In genomic region chr2:104419411-104419810, GRCm38 (mm10) we compare ENCODE assay signal across 22 mouse cellular contexts. TPM values are rescaled to one million over a fixed set of nuclear protein-coding genes. Genes with fewer than 3 reads are reported as not detected.
DNase-seq lines count a peak whose midpoint lies in the region; TF ChIP-seq lines count a peak whose summit lies in the region.
"Had no signal": no experiment of that assay in that cellular context is flagged by ENCODE, and none has a peak within 500 bp of the region (broad histone marks: within the 10 kb centered on the region; RNA-seq: fewer than 3 reads in every experiment).

No protein-coding gene starts in this region.

- no peak overlapping the region for H3K4me2 ChIP-seq in CH12.LX (ENCODE audit: insufficient read depth, low read depth, poor library complexity, severe bottlenecking)
- H3K4me2 ChIP-seq: embryonic facial prominence, embryonic 12.5 days; forebrain, embryonic 13.5 days; forebrain, embryonic 15.5 days had no signal

- no peaks in the 10 kb centered on the region for H3K27me3 ChIP-seq in CH12.LX (replicated peaks)
- H3K27me3 ChIP-seq: embryonic facial prominence, embryonic 12.5 days; forebrain, embryonic 13.5 days; forebrain, embryonic 15.5 days had no signal

- no peak overlapping the region for H3K9ac ChIP-seq in CH12.LX (ENCODE audit: insufficient read depth, low read depth)
- H3K9ac ChIP-seq: embryonic facial prominence, embryonic 12.5 days; forebrain, embryonic 13.5 days; forebrain, embryonic 15.5 days; forebrain, postnatal 0 days had no signal

- TF ChIP-seq RAD21 in CH12.LX (IDR thresholded peaks at IDR 0.05; ENCODE audit: low read depth, low read length) = no peak

- no peaks in the 10 kb centered on the region for H3K36me3 ChIP-seq in CH12.LX (replicated peaks in 1 of 2; ENCODE audit: control insufficient read depth in 1 of 2, insufficient read depth in 1 of 2, low read length in 1 of 2)
- H3K36me3 ChIP-seq: embryonic facial prominence, embryonic 10.5 days; embryonic facial prominence, embryonic 12.5 days; forebrain, embryonic 15.5 days had no signal

- in situ Hi-C loops in CH12.LX (cut with MboI; ENCODE audit: low pct_ligation_motif_present, low pct_unique_long_range_greater_than_20kb, low sequenced_read_pairs) = loop anchor here (10.0 kb wide), 1 partner anchor 285 kb away; no protein-coding TSS in a partner anchor

- no peak overlapping the region for H3K27ac ChIP-seq in CH12.LX (ENCODE audit: insufficient read depth, low read depth)
- H3K27ac ChIP-seq: embryonic facial prominence, embryonic 10.5 days; embryonic facial prominence, embryonic 12.5 days; forebrain, embryonic 13.5 days; forebrain, embryonic 15.5 days had no signal

- no peak overlapping the region for H3K4me3 ChIP-seq in CH12.LX (replicated peaks in 1 of 3; ENCODE audit: low read depth in 2 of 3, low read length in 2 of 3, poor library complexity in 1 of 3)
- H3K4me3 ChIP-seq: embryonic facial prominence, embryonic 10.5 days; embryonic facial prominence, embryonic 12.5 days; forebrain, embryonic 13.5 days; forebrain, embryonic 15.5 days had no signal

- no peaks in the 10 kb centered on the region for H3K4me1 ChIP-seq in CH12.LX (ENCODE audit: control insufficient read depth in 1 of 2, insufficient read depth in 2 of 2)
- H3K4me1 ChIP-seq: embryonic facial prominence, embryonic 10.5 days; embryonic facial prominence, embryonic 12.5 days; forebrain, embryonic 13.5 days; forebrain, embryonic 15.5 days had no signal

- no peak for TF ChIP-seq EP300 in CH12.LX (IDR thresholded peaks at IDR 0.05; ENCODE audit: low read length)

- DNase-seq in thymus, postnatal 14 days = peak; percentile 23
- DNase-seq in thymus, postnatal 0 days (ENCODE audit: low spot score) = no peak
- DNase-seq in 416B (ENCODE audit: low read depth) = peak; percentile 41
- DNase-seq in CH12.LX (ENCODE audit: extremely low read depth) = no peak
- peak; percentile 14 for DNase-seq in ZHBTc4 (ENCODE audit: low read depth, low spot score)
- no peak for DNase-seq in urinary bladder, postnatal 36 days (ENCODE audit: low spot score in 2 of 2)
- no peak for DNase-seq in cerebellum, adult 8-10 months
- no peak for DNase-seq in ovary, adult 18-20 months (ENCODE audit: low spot score)
- DNase-seq: adrenal gland, adult 2 months; adrenal gland, postnatal 10 days; adrenal gland, postnatal 25 days; cerebellum, adult 11 months; cerebellum, adult 18-20 months; cerebellum, adult 9-10 months; cerebellum, postnatal 10 days; cerebellum, postnatal 25 days; forebrain, postnatal 0 days had no signal

- no peak for TF ChIP-seq CTCF in CH12.LX (conservative IDR thresholded peaks at IDR 0.05 in 1 of 2, IDR thresholded peaks at IDR 0.05 in 1 of 2; ENCODE audit: low read depth in 2 of 2, low read length in 2 of 2)

- no peaks in the 10 kb centered on the region for H3K9me3 ChIP-seq in CH12.LX (replicated peaks; ENCODE audit: low read length)
- H3K9me3 ChIP-seq: embryonic facial prominence, embryonic 10.5 days; embryonic facial prominence, embryonic 12.5 days; forebrain, embryonic 13.5 days; forebrain, embryonic 15.5 days had no signal

- dilution Hi-C loops in CH12.LX (cut with MboI; ENCODE audit: extremely low pct_ligation_motif_present, extremely low pct_unique_long_range_greater_than_20kb, low sequenced_read_pairs) = no loop called here

- TF ChIP-seq POLR2A in CH12.LX (IDR thresholded peaks at IDR 0.05; ENCODE audit: low read depth, low read length) = no peak

- H3K79me2 ChIP-seq in CH12.LX (replicated peaks; ENCODE audit: control insufficient read depth, extremely low read depth, insufficient read depth, poor library complexity, severe bottlenecking) = no peaks in the 10 kb centered on the region

TF ChIP-seq in CH12.LX, 34 proteins besides CTCF, POLR2A, EP300 and RAD21:
- TF ChIP-seq TCF12 (IDR thresholded peaks at IDR 0.05; ENCODE audit: low read depth, low read length) (0 out of 2 replicates have a peak, but pooled peaks have one; percentile 67), ETS1 (conservative IDR thresholded peaks at IDR 0.05; ENCODE audit: low read depth, low read length) (peak; percentile 48), ZNF384 (IDR thresholded peaks at IDR 0.05; ENCODE audit: low read depth, low read length) (no peak)

RNA-seq across cellular contexts. Expression of gene D430041D05Rik, which starts 8.6 kb away (rescaled TPM):
- 0.95 and 1.1 TPM in 2 replicates for polyA plus RNA-seq in thymus, postnatal 0 days (2015; fragmentation: Nextera tagmentation; extraction: Ambion mirVana)
- total RNA-seq in CH12.LX (2012; rRNA removed) = under 0.01 TPM in 1 of 2 replicates, not detected in the other
- total RNA-seq in CH12.LX (2014; rRNA removed) = not detected in 2 replicates
- polyA plus RNA-seq in CH12.LX (2012; ENCODE audit: insufficient read length, low read depth) = 0.10 TPM in 1 of 2 replicates, not detected in the other
- polyA plus RNA-seq: CD4-positive, CD25-positive, alpha-beta regulatory T cell, adult 4 months had no signal

Comparison
In these comparisons a context has a peak if more than half of its experiments do, and no peak if none do; other contexts are left out.
1. DNase-seq: peak in thymus, postnatal 14 days (single experiment), 416B (single experiment) and ZHBTc4 (single experiment); none in thymus, postnatal 0 days (single experiment), CH12.LX (single experiment), urinary bladder, postnatal 36 days (0 of 2), cerebellum, adult 8-10 months (single experiment) and ovary, adult 18-20 months (single experiment).